Mouse (Mus musculus) right cerebral cortex, postnatal 4 days (tissue): Measurements from ENCODE around the gene Tpx2.

Experiments
- DNase-seq: peaks from one replicate; pipeline ENCODE4 v3.0.0-alpha.2; 2022

The Tpx2 gene

DNA sequence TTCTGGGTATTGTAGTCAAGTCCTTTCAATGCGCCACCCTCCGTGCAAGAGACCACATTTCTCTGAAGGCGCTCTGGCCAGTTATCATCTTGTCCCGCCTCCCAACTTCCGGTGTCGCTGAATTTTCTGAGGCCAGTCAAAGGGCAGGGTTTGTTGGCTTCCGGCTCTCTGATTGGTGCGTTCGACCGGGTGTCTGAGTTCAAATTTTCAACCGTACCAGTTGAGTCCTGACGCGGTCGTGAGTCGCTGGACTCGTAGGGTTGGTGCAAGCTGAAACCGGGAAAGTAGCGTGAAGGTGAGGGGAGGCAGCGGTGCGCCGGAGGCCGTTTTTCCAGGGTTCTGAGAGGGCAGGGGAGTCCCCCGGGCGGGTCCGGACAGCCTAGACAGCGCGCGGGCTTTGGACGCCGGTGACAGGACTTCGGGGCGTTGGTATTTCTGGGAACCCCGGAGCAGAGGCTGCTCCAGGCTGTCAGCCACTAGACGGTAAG is at the start of gene Tpx2:
Gene Tpx2, plus strand, starts transcription at position 150 of the 488 bp plus-strand sequence.
- DNase-seq = peak; percentile 95

DNA sequence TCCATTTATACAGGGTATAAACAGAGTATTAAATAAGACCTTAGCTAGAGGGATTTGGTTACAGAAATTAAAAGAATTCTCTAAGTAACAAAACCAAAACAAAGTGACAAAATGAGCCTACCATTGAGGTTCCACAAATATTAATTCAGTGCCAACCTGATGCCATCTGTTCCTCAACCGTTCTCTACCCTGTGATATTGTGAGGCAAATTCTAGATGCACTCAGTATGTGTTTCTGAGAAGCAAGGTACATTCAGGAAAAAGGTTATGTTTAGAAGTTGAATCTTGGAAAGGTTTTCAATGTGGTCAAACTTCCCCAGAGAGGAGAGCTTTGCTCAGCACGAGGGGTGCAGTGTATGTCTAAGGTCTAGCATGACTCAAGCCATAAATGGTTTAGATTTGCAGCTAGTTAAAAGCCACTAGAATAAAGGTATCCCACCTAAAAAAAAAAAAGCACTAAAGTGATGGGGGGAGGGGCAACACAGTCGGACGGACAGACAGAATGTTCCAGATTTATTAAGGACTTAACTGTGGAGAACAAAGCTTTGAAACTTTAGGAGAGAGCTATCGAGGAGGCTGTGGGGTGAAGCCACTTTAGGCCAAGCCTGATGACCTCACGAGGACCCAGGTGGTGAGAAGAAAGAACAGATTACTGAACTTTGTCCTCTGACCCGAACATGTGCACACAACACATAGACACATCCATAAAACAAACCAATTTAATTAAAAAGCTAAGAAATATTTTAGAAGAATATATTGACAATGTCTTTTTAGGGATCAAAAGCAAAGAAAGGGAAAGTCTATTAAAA is 47.6 kb upstream of the Tpx2 start:
- DNase-seq = no peak

DNA sequence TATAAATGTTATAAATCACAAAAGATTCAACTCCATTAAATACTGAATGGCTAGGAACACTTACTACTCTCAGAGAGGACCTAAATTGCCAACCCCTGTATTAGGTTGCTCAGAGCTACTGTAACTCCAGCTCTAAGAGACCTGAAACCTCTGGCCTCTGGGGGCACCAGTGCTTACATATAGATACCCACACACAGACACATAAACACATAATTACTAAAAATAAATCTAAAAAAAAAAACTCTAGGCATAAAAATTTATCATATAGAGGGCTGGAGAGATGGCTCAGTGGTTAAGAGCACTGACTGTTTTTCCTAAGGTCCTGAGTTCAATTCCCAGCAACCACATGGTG is 47.0 kb upstream of the Tpx2 start:
- no peak for DNase-seq

DNA sequence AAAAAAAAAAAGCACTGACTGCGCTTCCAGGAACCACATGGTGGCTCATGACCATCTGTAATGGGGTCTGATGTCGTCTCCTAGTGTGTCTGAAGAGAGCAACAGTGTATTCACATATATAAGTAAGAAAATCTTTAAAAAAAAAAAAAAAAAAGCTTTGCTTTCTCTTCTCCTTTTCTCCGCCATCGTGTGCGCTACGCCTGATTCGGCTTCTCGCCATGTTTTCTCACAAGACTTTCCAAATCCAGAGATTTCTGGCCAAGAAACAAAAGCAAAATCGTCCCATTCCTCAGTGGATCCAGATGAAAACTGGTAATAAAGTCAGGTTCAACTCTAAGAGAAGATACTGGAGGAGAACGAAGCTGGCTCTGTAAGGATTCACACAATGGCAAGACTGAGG is 45.5 kb upstream of the Tpx2 start:
- no peak for DNase-seq

DNA sequence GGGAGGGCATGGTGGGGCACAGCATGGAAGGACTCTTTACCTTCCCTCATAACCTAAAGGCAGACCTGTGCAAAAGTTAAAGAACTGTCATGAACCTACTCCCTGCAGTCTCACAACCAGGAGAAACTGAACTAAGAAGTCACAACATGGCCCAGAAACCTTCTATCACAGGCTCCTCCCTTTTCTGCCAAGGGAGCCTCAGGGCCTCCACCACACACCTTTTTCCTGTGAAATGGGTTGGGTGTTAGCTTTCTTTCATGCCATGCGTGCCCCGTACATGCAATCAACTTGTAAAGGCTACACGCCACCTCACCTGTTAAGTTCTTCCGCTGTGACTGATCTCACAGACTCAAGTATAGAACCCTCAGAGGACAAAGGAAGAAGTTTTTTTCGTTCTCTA is 44.7 kb upstream of the Tpx2 start:
- no peak for DNase-seq

DNA sequence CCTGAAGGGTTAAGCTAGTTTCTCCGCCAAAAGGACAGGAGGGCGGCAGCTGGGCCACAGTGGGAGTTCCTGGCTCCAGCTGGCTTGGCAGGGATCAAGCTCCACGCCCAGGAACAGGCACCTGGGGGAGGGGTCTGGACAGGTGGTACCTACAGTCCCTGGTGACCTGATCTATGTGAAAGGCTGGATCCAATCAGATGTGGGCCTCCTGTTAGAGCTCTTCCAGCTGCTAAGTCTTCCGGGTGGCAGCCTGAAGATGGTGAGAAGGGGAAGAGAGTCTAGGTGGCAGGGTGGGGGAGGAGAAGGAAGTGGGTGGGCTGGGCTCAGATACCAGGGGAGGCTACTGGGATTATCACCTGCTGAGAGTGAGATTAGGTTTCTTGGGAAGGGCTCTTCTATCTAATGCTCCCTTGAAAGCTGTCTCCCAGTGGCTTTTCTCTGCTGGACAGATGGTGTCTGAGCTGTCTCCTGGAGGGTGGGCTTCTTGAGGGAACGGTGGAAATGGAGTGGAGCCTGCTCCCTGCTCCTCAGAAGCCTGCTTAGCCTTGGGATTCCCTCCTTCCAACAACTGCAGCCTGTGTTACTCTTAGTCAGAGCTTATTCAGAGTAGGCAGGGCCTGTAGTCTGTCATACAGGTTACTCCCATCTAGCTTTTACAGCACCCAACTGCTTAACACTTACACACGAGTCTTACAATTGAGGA is 43.2 kb upstream of the Tpx2 start:
- DNase-seq = no peak

DNA sequence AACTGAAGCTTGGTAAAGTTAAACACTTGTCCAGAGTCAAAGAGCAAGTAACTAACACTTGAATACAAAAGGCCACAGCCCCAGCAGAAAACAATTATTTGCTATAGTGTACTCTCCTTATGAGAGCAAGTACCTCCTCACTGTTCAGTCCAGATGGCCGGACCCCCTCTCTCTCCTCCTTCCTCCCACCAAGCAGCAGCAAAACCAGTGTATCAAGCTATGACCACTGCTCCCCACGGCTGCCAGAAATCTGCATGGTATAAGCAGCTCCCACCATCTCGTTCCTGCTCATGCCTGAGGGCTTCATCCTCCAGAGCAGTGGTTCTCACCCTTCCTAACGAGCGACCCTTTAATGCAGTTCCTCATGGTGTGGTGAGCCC is 42.7 kb upstream of the Tpx2 start:
- no peak for DNase-seq

DNA sequence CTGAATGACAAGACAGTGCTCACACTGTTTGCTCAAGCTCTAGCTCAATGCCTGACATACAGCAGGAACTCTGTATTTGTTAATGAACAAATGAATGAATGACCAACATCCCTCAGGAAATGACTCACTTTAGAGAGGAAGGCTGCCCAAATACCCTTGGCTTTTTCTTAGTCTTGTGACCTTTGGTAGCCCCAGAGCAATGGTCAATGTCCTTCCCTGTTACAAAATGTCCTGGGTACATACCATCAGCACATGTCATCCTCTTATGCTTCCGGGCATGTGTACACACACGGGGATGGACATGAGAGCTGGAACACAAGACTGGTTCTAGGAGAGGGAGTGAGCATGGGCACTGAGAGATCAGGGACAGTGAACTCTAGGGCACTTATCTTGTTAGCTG is 41.7 kb upstream of the Tpx2 start:
- DNase-seq = no peak

DNA sequence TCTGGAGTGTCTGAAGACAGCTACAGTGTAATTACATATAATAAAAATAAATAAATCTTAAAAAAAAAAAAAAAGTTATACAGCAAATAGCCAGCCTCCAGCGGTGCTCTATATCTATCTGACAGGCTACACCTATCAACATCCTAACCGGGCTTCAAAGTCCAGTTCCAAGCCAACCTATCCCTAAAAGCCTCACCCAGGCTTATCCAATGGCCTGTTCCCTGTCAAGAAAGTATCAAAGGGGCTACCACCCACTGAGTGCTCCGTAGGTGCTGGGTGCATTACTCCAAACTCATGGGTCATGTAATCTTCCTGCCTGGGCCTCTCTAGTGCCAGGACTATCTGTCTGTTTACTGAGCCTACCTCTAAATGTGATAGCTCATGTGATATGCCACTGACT is 39.6 kb upstream of the Tpx2 start:
- no peak for DNase-seq

DNA sequence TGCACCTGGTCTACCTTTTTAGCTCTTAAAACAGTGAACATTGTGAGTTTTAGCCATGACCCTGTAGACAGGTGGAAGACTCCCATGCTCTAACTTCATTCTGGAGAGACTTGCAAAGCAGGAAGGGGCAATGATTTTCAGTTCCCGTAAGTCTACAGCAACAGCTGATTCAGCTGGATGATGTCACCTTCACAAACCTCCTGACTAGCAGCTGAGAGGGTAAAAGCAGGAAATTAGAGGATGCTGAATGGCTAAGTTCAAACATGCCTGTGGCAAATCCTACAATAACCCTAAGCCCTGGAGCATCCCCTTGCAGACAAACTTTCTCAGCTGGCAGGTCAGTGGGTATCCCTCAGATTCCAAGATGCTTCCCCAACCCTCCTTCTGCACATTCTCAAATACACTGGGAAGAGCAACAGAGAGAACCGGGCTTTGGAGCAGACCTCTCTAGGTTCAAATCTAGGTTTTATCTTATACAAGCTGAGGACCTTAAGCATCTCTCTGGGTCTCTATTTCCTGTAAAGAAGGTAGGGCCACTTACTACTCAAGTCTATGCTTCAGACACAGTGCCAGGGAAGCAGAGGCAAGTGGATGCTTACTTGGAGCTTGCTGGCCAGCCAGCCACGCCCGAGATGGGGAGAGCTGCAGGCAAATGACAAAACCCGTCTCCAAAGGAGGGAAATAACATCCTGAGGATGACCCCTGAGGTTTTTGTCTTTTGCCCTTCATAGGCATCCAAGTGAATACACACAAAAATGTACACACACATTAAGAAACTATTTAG is 37.4 kb upstream of the Tpx2 start:
- no peak for DNase-seq

DNA sequence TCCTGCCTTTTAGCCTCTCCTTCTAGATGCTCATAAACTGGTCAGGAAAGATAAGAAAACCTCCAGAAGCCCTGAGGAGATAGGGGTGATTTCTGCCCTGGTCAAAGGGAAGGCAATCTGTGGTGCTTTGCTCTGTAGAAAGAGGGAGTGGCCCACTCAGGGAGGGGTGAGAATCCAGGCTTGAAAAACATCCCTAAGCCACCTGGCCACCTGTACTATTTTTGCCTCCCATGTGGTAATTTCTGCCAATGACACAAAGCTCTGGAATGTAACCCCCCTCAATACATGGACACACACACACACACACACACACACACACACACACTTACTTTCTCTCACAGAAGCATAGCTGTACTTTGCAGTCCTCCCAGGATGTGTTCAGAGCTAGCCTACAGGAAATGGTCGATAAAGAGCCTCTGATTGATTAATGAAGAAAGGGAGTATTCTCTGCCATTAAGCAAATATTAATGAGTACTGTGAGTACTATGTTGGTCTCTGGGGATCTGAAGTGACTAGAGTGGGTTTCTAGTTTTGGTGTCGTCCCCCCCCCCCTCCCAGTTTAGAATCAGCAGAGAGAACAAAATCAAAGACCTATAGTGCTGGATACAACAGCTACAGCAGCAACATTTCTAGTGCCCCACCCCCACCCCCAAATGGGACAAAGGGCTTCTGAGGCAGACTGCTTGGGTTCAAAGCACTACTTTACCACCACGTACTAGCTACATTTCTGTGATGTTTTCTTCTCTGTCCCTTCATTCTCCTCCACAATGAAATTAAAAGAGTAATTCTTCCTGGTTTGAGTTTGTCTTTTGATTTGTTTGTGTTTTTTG is 36.2 kb upstream of the Tpx2 start:
- no peak for DNase-seq

DNA sequence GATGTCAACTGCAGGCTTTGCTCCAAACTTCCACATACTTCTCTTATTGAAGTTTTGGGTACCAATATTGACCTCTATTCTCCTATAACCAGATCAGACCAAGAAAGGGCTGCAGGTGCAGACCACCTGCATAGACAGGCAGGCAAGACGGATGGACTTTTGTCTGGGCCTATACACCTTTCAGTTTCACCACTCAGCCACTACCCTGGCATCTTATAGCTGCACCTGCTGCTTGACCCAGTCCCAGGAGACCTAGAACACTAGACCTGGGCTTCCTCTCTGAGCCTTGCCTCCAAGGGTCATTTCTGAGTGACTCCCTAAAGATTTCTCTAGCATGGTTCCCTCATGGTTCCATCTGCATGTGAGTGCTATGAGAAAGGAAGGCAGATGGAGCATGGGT is 34.5 kb upstream of the Tpx2 start:
- DNase-seq = no peak

DNA sequence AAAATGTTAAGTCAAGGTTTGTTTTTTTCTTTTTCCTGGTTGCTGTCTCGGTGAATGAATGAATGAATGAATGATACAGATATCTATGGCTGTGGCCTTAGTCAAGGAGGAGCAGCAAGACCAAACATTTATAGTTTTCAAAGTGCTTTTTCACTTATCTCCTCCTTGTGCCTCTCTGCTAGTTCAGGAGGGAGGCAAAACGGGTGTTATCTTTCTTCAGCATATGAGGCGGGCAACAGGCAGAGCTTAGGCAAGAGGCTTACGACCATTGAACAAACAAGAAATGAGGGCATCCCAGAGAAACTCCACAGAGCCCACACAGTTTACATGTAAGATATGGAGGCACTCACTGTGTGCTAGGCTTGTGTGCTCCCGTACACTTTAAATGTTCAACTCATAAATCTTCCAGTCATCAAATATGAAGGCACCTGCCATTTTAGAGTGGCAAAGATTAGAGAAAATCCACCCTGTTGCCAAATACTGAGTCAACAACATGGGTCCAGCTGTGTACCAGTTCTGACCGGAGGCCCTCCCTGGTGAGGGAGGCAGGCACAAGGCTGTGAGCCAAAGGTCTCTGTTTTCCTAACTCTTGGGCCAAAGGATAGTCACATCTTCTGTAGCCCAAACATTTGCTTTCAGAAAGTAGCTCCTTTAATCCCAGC is 33.4 kb upstream of the Tpx2 start:
- DNase-seq = no peak

DNA sequence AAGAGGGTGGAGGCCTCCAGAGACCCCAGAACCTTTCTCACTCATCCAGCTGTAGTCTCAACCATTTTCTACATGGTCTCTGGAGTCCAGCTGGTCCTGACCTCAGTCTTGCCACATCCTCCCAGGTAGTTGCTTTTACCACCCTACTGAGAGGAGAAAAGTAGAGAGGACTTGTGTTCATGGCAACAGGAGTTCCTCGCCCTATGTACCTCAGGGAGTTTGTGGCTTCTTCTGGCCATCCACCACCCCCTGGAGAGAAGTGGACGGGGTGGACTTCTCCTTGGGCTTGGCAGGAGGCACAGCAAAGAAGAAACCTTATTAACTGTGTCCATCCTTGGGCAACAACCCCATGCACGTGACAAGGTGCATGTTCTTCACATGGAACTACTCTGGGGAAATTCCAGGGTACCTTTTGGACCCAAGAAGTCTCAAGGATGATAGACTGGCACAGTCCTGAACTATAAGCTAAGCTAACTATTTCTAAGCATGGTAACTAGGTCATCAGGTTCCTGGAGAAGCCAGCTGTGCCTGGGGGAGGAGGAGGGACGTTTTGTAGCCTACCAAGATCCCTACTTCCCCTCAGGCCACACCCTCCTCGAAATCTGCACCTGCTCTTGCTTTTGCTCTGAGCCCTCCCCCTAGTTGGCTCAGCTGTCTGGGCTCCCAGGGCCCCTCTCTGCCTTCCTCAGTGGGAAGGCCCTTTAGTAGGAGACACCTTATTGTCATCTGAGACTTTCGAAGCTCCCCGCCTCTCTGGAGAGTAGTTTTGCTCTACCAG is 31.7 kb upstream of the Tpx2 start:
- DNase-seq = no peak

DNA sequence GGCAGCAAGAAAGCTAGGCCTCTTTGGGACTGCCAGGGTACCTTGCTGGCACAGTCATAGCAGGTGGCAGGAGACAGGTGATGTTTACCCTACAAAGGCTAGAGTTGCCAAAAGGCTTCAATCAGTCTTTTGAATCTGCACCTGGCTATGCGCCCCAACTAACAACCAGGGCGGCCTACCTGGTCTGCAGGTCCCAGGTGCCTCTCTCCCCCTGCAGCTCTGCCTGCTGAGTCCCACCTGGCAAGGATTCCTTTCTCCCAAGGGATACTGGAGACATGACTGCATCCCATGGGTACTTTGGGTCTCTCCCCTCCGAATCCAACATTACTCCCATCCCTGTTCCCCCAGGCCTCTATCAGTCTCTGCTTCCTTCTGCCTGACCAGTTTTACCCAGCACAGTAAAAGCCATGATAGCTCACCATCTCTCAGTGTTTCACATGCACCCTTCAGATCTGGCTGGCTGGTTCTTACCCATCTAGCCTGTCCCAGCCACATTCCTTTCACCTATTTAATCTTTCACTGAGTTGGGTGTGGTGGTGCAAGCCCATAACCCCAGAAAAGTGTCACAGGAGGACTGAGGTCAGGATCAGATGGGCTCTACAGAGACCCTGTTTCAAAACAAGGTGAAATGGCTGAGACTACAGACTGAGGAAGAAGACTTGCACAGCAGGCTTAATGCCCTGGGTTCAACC is 31.0 kb upstream of the Tpx2 start:
- no peak for DNase-seq

DNA sequence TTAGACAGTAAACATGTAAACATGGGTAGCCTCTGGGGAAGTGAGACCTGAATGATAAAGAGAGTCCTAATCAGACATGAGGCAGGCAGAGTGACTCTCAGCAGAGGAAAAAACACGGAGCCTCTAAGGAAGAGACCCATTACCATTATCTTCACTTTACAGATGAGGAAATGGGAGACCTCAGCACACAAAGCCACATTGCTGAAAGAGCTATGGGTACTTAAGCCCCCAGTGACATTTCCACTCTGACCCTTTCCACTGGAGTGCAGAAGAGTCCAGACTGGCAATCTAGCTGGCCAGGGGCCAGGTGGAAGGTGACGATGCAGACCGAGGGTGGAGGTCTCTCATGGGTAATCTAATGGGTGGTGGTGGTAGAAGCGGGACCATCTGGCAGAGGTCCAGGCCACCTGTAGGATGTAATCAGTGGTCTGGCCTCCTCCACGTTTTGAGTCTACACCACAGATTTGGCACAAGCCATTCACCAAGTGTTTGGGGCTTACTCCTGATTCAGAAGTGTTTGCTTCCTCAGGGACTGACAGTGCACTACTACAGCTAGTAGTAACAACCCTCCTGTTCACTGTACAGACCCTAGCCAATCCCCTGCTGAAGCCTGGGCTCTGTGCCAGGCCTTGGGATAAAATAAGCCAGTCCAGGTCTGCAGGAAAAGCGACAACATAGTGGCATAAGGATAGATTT is 30.0 kb upstream of the Tpx2 start:
- peak; percentile 53 for DNase-seq

DNA sequence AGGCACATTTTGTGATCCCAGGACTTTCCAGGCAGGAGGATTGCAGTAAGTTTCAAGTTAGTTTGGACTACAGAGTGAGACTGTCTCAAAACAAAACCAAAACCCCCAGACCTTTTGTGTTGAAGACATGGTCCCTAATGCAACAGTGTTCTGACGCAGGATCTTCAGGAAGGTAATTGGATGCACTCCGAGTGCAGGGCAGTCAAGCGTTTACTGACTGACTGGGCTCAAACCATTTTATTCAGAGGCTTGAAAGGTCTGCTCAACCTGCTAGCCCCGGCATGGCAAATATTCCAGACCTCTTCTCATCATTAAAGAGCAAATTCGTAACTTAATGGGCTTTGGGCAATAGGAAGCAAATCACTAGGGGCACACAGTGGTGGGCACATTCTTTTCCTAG is 29.1 kb upstream of the Tpx2 start:
- DNase-seq = no peak

DNA sequence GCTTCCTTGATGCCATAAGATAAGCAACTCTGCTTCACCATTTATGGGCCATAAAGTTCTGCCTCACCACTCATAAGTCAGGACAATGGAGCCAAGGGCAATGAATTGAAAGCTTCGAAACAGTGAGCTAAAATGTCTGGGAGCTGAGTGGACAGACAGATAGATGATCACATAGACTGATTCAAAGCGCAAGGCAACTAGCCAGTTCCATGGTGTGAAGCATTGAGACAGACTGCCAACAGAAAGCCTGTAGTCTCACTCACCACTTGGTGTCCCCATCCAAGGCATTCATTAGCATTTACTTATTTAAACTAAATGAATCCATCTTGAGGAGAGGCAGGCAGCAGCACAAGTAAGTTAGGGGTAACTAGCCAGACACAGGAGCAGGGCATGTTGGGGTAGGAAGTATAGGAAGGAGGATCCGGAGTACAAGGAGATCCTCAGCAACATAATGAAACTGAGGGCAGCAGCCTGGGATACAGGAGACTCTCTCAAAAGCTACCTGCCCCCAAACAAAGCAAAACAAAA is 28.6 kb upstream of the Tpx2 start:
- DNase-seq = no peak

DNA sequence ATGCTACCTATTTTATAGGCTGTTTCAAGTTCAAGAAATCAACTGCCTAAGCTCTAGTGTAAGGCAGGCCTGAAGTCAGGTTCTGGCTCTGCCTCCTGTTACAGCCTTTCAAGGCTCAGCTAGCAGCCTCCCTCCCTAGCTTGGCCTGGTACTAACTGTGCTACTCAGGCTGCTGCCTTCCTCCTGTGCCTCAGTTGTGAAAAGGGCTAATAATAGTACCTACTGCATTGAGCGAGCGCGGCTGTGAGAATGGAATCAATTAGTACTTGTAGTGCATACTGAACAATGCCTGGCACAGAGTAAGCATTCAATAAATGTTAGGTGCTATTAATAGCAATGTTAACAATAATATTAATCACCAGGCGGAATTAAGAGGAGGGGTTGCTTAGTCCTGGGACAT is 27.8 kb upstream of the Tpx2 start:
- DNase-seq = no peak

DNA sequence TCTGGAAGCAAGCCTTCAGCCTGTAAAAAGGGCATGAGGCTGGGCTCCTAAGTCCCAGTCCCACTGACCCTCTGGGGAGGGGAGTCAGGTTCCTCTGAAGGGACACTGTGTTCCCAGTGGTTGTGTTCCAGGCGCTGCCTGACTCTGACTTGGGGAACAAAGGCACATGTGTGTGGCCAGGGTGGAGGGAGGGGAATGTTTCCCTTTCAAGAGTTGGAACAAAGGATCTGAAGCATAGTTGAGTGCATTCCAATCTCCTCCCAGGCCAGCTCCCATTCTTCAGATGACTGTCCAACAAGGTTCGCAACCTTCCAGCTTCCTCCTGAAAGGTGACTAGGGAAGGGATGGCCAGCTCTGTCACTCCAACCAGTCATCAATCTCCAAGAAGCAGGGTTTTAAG is 27.4 kb upstream of the Tpx2 start:
- DNase-seq = no peak
